Mouse (Mus musculus): ENCODE data around the gene A930017K11Rik. TPM values are rescaled to one million over a fixed set of nuclear protein-coding genes. Genes with fewer than 3 reads are reported as not detected.

The A930017K11Rik gene
- polyA plus RNA-seq, 1 experiment from 2014 or later: not detected

DNA sequence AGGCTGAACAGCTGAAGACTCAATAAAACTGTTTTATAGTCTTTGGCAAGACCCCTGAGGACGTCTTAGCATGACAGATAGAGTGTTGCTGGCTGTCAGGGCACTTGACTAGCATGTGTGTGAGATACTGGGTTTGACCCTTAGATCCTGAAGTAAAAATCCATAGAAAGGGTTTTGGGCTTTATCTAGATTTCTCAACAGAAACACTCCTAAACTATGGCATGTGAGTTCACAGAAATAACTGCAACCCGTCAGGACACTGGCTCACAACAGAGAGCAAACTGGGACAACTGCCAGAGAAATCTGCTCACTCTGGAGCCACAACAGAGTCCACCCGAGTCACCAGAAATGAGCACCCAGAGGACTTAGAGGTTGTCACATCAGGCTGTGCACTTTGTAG is 15.3 kb upstream of the A930017K11Rik start:
- 20% methylated on average over 3 of the region's 3 CpGs for WGBS
- no peak for ATAC-seq (ENCODE audit: insufficient number of reproducible peaks, insufficient read depth, low FRiP score, low read depth)
- Histone ChIP-seq H3K27me3 (ENCODE audit: control insufficient read depth, insufficient read depth, low read length) (no peaks in the 10 kb centered on the region), H3K4me1 (ENCODE audit: control insufficient read depth in 2 of 2, insufficient read depth in 2 of 2, low read length in 2 of 2) (peaks cover 9 to 16% of the 10 kb centered on the region in 2 experiments), H3K4me3 (ENCODE audit: control insufficient read depth in 1 of 2, insufficient read depth in 1 of 2, low read depth in 1 of 2, low read length in 2 of 2) (no peak overlapping the region), H3K27ac (replicated peaks in 1 of 2; ENCODE audit: control insufficient read depth in 1 of 2, insufficient read depth in 1 of 2, low read depth in 2 of 2, low read length in 2 of 2) (peak overlapping the region in 1 of 2 experiments; percentile 34; a peak in 1 of 4 replicates), H3K36me3 (ENCODE audit: control insufficient read depth, insufficient read depth, low read length) (peaks cover 20% of the 10 kb centered on the region), H3K9ac (ENCODE audit: low read length) (0 out of 2 replicates have a peak overlapping the region, but pooled peaks have one; percentile 8), H3K4me2 (ENCODE audit: low read length) (no peak overlapping the region), H3K9me3 (ENCODE audit: control insufficient read depth, low read length) (no peaks in the 10 kb centered on the region)

DNA sequence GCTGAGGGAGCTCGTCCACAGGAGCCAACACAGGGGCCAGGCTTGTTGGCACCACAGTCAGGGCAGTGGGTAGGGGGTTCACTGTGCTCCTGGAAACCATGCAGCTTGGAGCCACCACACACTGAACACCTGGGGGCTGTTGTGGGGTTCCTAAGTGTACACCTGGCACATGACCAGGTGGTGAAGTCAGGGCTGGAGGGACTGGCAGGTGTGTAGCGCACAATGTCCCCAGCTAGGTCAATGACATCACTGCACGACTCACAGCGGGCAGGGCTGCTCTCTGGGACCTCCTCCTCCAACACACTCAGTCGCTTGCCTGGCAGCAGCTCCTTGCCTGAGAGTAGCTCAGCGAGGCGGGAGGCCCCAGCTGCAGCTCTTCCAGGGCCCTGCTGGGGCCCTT is 11.9 kb upstream of the A930017K11Rik start:
- Histone ChIP-seq H3K27me3 (ENCODE audit: control insufficient read depth, insufficient read depth, low read length) (no peaks in the 10 kb centered on the region), H3K9ac (ENCODE audit: low read length) (no peak overlapping the region), H3K9me3 (ENCODE audit: control insufficient read depth, low read length) (no peaks in the 10 kb centered on the region), H3K4me3 (ENCODE audit: control insufficient read depth in 1 of 2, insufficient read depth in 1 of 2, low read depth in 1 of 2, low read length in 2 of 2) (no peak overlapping the region), H3K4me1 (ENCODE audit: control insufficient read depth in 2 of 2, insufficient read depth in 2 of 2, low read length in 2 of 2) (peaks cover 9 to 16% of the 10 kb centered on the region in 2 experiments), H3K36me3 (ENCODE audit: control insufficient read depth, insufficient read depth, low read length) (peaks cover 48% of the 10 kb centered on the region), H3K4me2 (ENCODE audit: low read length) (no peak overlapping the region), H3K27ac (replicated peaks in 1 of 2; ENCODE audit: control insufficient read depth in 1 of 2, insufficient read depth in 1 of 2, low read depth in 2 of 2, low read length in 2 of 2) (no peak overlapping the region)
- ATAC-seq (ENCODE audit: insufficient number of reproducible peaks, insufficient read depth, low FRiP score, low read depth): no peak
- WGBS: 81% methylated on average over 7 of the region's 7 CpGs

DNA sequence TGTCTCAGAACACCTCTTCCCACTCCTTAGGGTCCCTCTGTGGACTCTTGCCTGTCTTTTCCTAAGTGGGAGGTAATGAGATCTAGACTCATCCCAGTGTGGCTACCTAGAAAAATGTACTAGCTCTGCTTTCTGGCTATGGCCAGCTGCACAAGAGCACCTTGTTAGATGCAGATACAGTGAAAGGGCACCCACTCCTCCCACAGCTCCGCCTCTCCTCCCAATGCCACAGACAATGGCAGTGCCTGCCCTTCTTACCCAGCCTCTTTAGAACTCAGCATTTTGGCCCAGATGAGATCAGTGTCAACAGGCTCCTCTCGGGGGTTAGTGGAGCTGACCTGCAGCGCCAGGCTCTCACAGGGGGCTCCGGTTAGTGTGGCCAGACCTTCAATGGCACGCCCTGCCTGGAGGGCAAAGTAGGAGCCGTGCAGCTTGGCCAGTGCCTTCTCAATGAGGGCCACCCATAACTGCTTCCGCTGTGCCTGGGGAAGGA is 10.1 kb upstream of the A930017K11Rik start:
- Histone ChIP-seq H3K36me3 (ENCODE audit: control insufficient read depth, insufficient read depth, low read length) (peaks cover 65% of the 10 kb centered on the region), H3K4me3 (ENCODE audit: control insufficient read depth in 1 of 2, insufficient read depth in 1 of 2, low read depth in 1 of 2, low read length in 2 of 2) (no peak overlapping the region)
- WGBS: 92% methylated on average over 7 of the region's 7 CpGs

DNA sequence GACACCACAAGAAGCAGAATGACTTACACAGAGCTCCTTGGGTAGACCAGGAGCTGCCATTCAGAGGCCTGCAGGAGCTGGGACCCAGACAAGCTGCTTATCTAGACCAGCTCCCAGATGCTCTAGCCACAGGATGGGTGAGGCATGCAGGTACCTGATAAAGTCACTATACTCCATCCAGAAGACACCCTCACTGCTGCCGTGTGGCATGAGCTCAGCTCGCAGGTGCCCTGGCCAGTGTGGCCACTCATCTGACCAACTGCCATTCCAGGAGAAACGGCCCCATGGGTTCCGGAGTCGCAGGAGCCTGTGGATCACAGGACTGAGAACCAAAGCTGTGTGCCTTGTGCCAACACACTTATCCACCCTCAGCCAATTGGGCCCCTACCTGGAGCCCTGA is 9.2 kb upstream of the A930017K11Rik start:
- 84% methylated on average over 5 of the region's 5 CpGs for WGBS
- Histone ChIP-seq H3K4me3 (ENCODE audit: control insufficient read depth in 1 of 2, insufficient read depth in 1 of 2, low read depth in 1 of 2, low read length in 2 of 2) (no peak overlapping the region), H3K27me3 (ENCODE audit: control insufficient read depth, insufficient read depth, low read length) (no peaks in the 10 kb centered on the region), H3K27ac (replicated peaks in 1 of 2; ENCODE audit: control insufficient read depth in 1 of 2, insufficient read depth in 1 of 2, low read depth in 2 of 2, low read length in 2 of 2) (no peak overlapping the region), H3K36me3 (ENCODE audit: control insufficient read depth, insufficient read depth, low read length) (peaks cover 67% of the 10 kb centered on the region), H3K9ac (ENCODE audit: low read length) (no peak overlapping the region), H3K4me2 (ENCODE audit: low read length) (no peak overlapping the region), H3K9me3 (ENCODE audit: control insufficient read depth, low read length) (no peaks in the 10 kb centered on the region), H3K4me1 (ENCODE audit: control insufficient read depth in 2 of 2, insufficient read depth in 2 of 2, low read length in 2 of 2) (no peaks in the 10 kb centered on the region)
- no peak for ATAC-seq (ENCODE audit: insufficient number of reproducible peaks, insufficient read depth, low FRiP score, low read depth)

More for the DNA sequence above, 10.1 kb upstream of the A930017K11Rik start:
- Histone ChIP-seq H3K4me1 (ENCODE audit: control insufficient read depth in 2 of 2, insufficient read depth in 2 of 2, low read length in 2 of 2) (peaks cover 2 to 4% of the 10 kb centered on the region in 2 experiments; a peak in 3 of 4 replicates), H3K27ac (replicated peaks in 1 of 2; ENCODE audit: control insufficient read depth in 1 of 2, insufficient read depth in 1 of 2, low read depth in 2 of 2, low read length in 2 of 2) (no peak overlapping the region), H3K9me3 (ENCODE audit: control insufficient read depth, low read length) (no peaks in the 10 kb centered on the region), H3K9ac (ENCODE audit: low read length) (no peak overlapping the region), H3K27me3 (ENCODE audit: control insufficient read depth, insufficient read depth, low read length) (no peaks in the 10 kb centered on the region), H3K4me2 (ENCODE audit: low read length) (no peak overlapping the region)
- no peak for ATAC-seq (ENCODE audit: insufficient number of reproducible peaks, insufficient read depth, low FRiP score, low read depth)

DNA sequence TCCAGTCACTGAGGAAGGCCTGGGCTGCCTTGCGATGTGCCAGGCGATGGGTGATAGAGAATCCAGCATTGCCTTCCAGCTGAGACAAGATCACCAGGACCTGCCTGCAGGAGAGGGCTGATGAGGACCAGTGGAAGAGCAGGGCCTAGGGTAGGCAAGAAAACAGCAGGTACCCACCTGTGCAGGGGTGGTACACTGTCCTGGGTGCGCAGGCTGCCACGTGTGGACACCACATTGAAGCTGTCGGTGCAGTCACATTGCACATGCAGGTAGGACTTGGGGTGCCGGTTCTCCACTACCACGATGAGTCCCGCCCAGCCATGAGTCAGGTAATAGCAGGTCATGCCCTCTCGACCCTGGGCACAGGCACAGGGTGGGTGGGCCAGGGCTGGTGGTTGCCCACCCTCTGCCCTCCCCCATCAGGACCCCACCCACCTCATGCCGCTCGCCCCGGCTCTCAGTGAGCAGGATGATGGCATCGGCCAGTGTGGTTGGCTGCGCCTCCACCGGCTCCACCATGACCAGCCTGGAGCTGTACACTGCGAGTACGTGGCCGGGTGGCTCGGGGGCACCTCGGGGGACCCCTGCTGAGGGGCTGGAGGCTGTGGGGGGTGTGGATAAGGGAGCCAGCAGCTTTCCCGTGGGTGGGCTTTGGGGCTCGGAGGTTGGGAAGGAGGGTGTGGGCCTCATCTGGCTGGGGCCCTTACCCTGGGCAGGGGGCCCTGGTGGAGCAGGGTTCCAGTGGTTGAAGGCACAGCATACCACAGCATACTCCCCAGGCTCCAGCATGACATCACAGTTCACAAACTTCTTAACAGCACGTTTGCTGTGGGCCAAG is 7.5 kb upstream of the A930017K11Rik start:
- Histone ChIP-seq H3K4me2 (ENCODE audit: low read length) (no peak overlapping the region), H3K9ac (ENCODE audit: low read length) (no peak overlapping the region), H3K36me3 (ENCODE audit: control insufficient read depth, insufficient read depth, low read length) (peaks cover 67% of the 10 kb centered on the region), H3K9me3 (ENCODE audit: control insufficient read depth, low read length) (no peaks in the 10 kb centered on the region), H3K27ac (replicated peaks in 1 of 2; ENCODE audit: control insufficient read depth in 1 of 2, insufficient read depth in 1 of 2, low read depth in 2 of 2, low read length in 2 of 2) (no peak overlapping the region), H3K4me3 (ENCODE audit: control insufficient read depth in 1 of 2, insufficient read depth in 1 of 2, low read depth in 1 of 2, low read length in 2 of 2) (no peak overlapping the region), H3K27me3 (ENCODE audit: control insufficient read depth, insufficient read depth, low read length) (no peaks in the 10 kb centered on the region), H3K4me1 (ENCODE audit: control insufficient read depth in 2 of 2, insufficient read depth in 2 of 2, low read length in 2 of 2) (no peaks in the 10 kb centered on the region)
- WGBS: 91% methylated on average over 23 of the region's 23 CpGs
- peak; percentile 8; the same call in 1 of the 2 replicates for ATAC-seq (ENCODE audit: insufficient number of reproducible peaks, insufficient read depth, low FRiP score, low read depth)

DNA sequence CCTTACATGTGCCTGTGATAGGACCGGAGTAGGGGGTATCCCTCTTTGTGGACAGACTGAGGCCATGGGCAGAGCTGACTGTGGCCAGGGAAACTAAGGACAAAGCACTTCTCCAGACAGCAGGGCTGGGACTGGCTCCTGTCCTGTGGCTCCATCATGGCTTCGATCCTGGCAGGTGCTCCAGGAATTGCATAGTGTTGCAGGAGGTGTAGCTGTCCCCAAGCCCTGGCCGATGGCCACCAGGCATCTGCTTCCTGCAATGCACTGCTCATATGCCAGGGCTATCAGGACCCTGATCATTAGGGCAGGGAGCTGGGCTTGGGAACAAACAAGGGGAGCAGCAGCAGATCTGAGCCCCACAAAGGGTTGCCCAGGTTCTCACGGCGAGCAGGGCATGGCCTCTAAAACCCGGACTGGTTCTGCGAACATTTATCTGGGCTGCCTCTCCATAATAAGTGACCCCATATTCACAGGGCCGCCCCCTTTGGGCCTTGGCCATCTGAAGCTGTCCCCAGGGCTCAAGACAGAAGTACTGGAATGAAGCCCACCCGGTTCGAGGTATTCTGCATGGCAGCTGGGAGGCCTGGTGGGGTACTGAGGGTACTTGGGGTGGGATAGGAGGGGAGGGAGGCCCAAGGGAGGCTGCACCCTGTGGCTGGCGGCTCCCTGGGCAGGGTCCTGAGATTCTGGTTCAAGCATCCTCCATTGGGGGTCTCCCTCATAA is 6.6 kb upstream of the A930017K11Rik start:
- ATAC-seq (ENCODE audit: insufficient number of reproducible peaks, insufficient read depth, low FRiP score, low read depth): no peak
- Histone ChIP-seq H3K27me3 (ENCODE audit: control insufficient read depth, insufficient read depth, low read length) (peaks cover 1% of the 10 kb centered on the region; the same call in 1 of the 2 replicates), H3K9ac (ENCODE audit: low read length) (no peak overlapping the region), H3K9me3 (ENCODE audit: control insufficient read depth, low read length) (no peaks in the 10 kb centered on the region), H3K4me1 (ENCODE audit: control insufficient read depth in 2 of 2, insufficient read depth in 2 of 2, low read length in 2 of 2) (no peaks in the 10 kb centered on the region), H3K4me3 (ENCODE audit: control insufficient read depth in 1 of 2, insufficient read depth in 1 of 2, low read depth in 1 of 2, low read length in 2 of 2) (no peak overlapping the region), H3K4me2 (ENCODE audit: low read length) (no peak overlapping the region), H3K27ac (replicated peaks in 1 of 2; ENCODE audit: control insufficient read depth in 1 of 2, insufficient read depth in 1 of 2, low read depth in 2 of 2, low read length in 2 of 2) (no peak overlapping the region), H3K36me3 (ENCODE audit: control insufficient read depth, insufficient read depth, low read length) (peaks cover 63% of the 10 kb centered on the region)
- WGBS: 91% methylated on average over 11 of the region's 11 CpGs

DNA sequence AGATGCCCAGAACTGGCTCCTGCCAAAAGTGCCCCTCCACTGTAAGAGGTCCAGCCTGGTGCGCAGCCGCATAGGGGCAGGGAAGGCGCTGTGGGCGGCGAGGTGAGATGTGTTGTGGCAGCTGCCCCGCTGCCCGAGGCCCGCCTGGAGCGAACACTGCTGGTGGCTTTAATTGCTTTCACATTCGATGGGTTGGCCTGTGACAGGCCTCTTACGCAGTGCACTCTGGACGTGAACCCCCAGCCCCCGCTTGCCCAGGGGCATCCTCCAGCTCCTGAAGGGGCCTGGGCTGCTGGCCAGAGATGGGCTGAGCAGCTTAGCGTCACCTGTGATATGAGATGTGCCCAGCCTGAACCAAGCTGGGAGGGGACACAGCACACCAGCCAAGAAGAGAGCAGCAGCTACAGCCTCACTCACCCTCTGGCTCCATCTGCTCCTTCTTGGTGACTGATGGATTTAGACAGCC is 5.3 kb upstream of the A930017K11Rik start:
- Histone ChIP-seq H3K4me2 (ENCODE audit: low read length) (no peak overlapping the region), H3K9me3 (ENCODE audit: control insufficient read depth, low read length) (no peaks in the 10 kb centered on the region), H3K27me3 (ENCODE audit: control insufficient read depth, insufficient read depth, low read length) (peaks cover 14% of the 10 kb centered on the region), H3K4me1 (ENCODE audit: control insufficient read depth in 2 of 2, insufficient read depth in 2 of 2, low read length in 2 of 2) (no peaks in the 10 kb centered on the region), H3K4me3 (ENCODE audit: control insufficient read depth in 1 of 2, insufficient read depth in 1 of 2, low read depth in 1 of 2, low read length in 2 of 2) (no peak overlapping the region), H3K36me3 (ENCODE audit: control insufficient read depth, insufficient read depth, low read length) (peaks cover 50% of the 10 kb centered on the region), H3K27ac (replicated peaks in 1 of 2; ENCODE audit: control insufficient read depth in 1 of 2, insufficient read depth in 1 of 2, low read depth in 2 of 2, low read length in 2 of 2) (no peak overlapping the region), H3K9ac (ENCODE audit: low read length) (no peak overlapping the region)
- no peak for ATAC-seq (ENCODE audit: insufficient number of reproducible peaks, insufficient read depth, low FRiP score, low read depth)
- WGBS: 80% methylated on average over 14 of the region's 14 CpGs

Measured in heart, embryonic 14.5 days (tissue).